Mouse (Mus musculus): Measurements from ENCODE around the gene Cdip1.

- TF ChIP-seq CTCF (conservative IDR thresholded peaks at IDR 0.05 in 1 of 2, IDR thresholded peaks at IDR 0.05 in 1 of 2; ENCODE audit: low read depth in 2 of 2, low read length in 2 of 2) (no peak), JUND (conservative IDR thresholded peaks at IDR 0.05; ENCODE audit: low read depth, low read length) (no peak), GABPA (IDR thresholded peaks at IDR 0.05; ENCODE audit: insufficient replicate concordance, low read depth, low read length) (no peak), MXI1 (IDR thresholded peaks at IDR 0.05; ENCODE audit: low read depth, low read length) (no peak), POLR2A (IDR thresholded peaks at IDR 0.05; ENCODE audit: low read depth, low read length) (no peak)
Measured at GRCm38 (mm10) chr16:4833858-4834257, 43.8 kb upstream of the Cdip1 start.

All from CH12.LX (cell line).